Mouse (Mus musculus): Measurements from ENCODE around the gene Clec2l. TPM values are rescaled to one million over a fixed set of nuclear protein-coding genes. Genes with fewer than 3 reads are reported as not detected.

Gene Clec2l
- total and polyA plus RNA-seq, 2 experiments = not detected

DNA sequence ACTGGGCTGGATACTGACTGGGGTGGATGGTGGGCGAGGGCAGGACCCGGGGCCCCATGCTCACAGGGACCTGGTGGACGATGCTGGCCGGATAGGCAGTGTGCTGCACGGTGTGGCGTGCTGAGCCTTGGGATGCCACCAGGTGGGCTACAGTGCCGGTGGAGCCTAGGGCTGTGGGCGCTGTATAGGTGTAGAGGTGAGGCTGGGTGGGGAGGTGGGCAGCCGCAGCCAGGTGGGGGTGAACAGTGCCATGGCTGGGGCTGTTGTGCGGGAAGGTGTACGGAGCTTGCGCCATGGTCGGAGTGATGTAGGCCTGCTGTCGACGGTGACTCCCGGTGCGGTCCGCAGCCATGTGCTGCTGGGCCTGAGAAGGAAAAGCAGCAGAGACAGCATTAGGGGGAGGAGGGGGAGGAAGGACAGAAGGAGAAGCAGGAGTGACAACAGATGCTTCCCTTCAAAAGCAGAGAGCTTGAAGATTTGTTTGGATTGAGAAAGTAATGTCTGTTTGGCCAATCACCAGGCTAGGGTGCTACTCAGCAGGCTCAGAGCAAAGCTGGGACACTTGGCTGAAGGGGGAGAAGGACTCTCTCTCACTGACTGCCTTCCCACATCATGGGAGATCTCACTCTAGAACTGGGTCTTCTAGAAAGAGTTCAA is 35.5 kb downstream of the Clec2l start:
- peaks cover 18% of the 10 kb centered on the region for H3K36me3 ChIP-seq (ENCODE audit: control insufficient read depth, insufficient read depth, low read length)
- 89% methylated on average over 18 of the region's 18 CpGs for WGBS
- no peak for TF ChIP-seq POLR2A (IDR thresholded peaks at IDR 0.05; ENCODE audit: extremely low read depth, insufficient read depth, low read length)
- no peak for TF ChIP-seq CTCF (IDR thresholded peaks at IDR 0.05; ENCODE audit: low read depth, low read length)
- H3K4me3 ChIP-seq (ENCODE audit: insufficient read depth, low read depth, low read length) = no peak overlapping the region
- H3K79me2 ChIP-seq (ENCODE audit: control insufficient read depth, insufficient read depth, low read length) = no peaks in the 10 kb centered on the region
- H3K27ac ChIP-seq (replicated peaks; ENCODE audit: insufficient read depth, low read depth, low read length) = no peak overlapping the region
- H3K27me3 ChIP-seq (ENCODE audit: control insufficient read depth, insufficient read depth, low read length) = no peaks in the 10 kb centered on the region
- H3K4me1 ChIP-seq (ENCODE audit: control insufficient read depth, insufficient read depth, low read length) = no peaks in the 10 kb centered on the region
- no peak for DNase-seq (ENCODE audit: extremely low read depth, low read depth, low spot score)
- no peak overlapping the region for H3K9ac ChIP-seq (ENCODE audit: low read depth, low read length)

GRCm38 (mm10) chr6:38701421-38701820 is 38.6 kb downstream of the Clec2l start:
- Histone ChIP-seq H3K27me3 (ENCODE audit: control insufficient read depth, insufficient read depth, low read length) (no peaks in the 10 kb centered on the region), H3K27ac (replicated peaks; ENCODE audit: insufficient read depth, low read depth, low read length) (no peak overlapping the region), H3K9ac (ENCODE audit: low read depth, low read length) (no peak overlapping the region), H3K79me2 (ENCODE audit: control insufficient read depth, insufficient read depth, low read length) (no peaks in the 10 kb centered on the region), H3K36me3 (ENCODE audit: control insufficient read depth, insufficient read depth, low read length) (peaks cover 13% of the 10 kb centered on the region), H3K4me1 (ENCODE audit: control insufficient read depth, insufficient read depth, low read length) (no peaks in the 10 kb centered on the region), H3K4me3 (ENCODE audit: insufficient read depth, low read depth, low read length) (no peak overlapping the region)
- DNase-seq (ENCODE audit: extremely low read depth, low read depth, low spot score) = no peak
- TF ChIP-seq CTCF (IDR thresholded peaks at IDR 0.05; ENCODE audit: low read depth, low read length) = no peak
- TF ChIP-seq POLR2A (IDR thresholded peaks at IDR 0.05; ENCODE audit: extremely low read depth, insufficient read depth, low read length) = no peak
- WGBS = 91% methylated on average over 2 of the region's 2 CpGs

- no peak for DNase-seq (ENCODE audit: extremely low read depth, low read depth, low spot score)
- peaks cover 14% of the 10 kb centered on the region for H3K36me3 ChIP-seq (ENCODE audit: control insufficient read depth, insufficient read depth, low read length)
Measured at GRCm38 (mm10) chr6:38702810-38703399, 40.0 kb downstream of the Clec2l start.

DNA sequence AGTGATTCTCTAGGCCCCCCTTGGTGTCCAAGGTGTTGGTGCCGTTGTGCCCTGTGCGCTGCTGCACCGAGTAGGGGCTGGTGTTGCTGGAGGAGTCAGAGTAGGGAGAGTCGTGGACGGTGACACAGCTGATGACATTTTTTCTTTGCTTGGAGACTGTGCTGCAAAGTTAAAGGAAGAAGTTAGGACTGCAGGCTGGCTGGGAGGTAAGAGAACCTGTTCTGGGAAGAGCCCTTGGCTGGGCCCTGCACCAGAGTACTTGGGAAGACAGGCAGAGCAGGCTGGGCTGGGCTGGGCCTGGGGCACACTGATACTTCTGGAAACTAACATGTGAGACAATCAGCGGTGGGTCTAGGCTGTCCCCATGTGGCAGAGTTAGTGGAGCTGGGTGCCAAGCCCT is 40.7 kb downstream of the Clec2l start:
- Histone ChIP-seq H3K36me3 (ENCODE audit: control insufficient read depth, insufficient read depth, low read length) (peaks cover 16% of the 10 kb centered on the region), H3K27ac (replicated peaks; ENCODE audit: insufficient read depth, low read depth, low read length) (no peak overlapping the region), H3K9ac (ENCODE audit: low read depth, low read length) (no peak overlapping the region), H3K79me2 (ENCODE audit: control insufficient read depth, insufficient read depth, low read length) (no peaks in the 10 kb centered on the region), H3K27me3 (ENCODE audit: control insufficient read depth, insufficient read depth, low read length) (no peaks in the 10 kb centered on the region), H3K4me3 (ENCODE audit: insufficient read depth, low read depth, low read length) (no peak overlapping the region), H3K4me1 (ENCODE audit: control insufficient read depth, insufficient read depth, low read length) (no peaks in the 10 kb centered on the region)
- no peak for DNase-seq (ENCODE audit: extremely low read depth, low read depth, low spot score)
- TF ChIP-seq CTCF (IDR thresholded peaks at IDR 0.05; ENCODE audit: low read depth, low read length) (no peak), POLR2A (IDR thresholded peaks at IDR 0.05; ENCODE audit: extremely low read depth, insufficient read depth, low read length) (no peak)
- 97% methylated on average over 6 of the region's 6 CpGs for WGBS

More at GRCm38 (mm10) chr6:38702810-38703399, 40.0 kb downstream of the Clec2l start:
- Histone ChIP-seq H3K4me1 (ENCODE audit: control insufficient read depth, insufficient read depth, low read length) (no peaks in the 10 kb centered on the region), H3K27ac (replicated peaks; ENCODE audit: insufficient read depth, low read depth, low read length) (no peak overlapping the region), H3K27me3 (ENCODE audit: control insufficient read depth, insufficient read depth, low read length) (no peaks in the 10 kb centered on the region), H3K9ac (ENCODE audit: low read depth, low read length) (no peak overlapping the region), H3K79me2 (ENCODE audit: control insufficient read depth, insufficient read depth, low read length) (no peaks in the 10 kb centered on the region), H3K4me3 (ENCODE audit: insufficient read depth, low read depth, low read length) (no peak overlapping the region)
- WGBS = 46% methylated on average over 6 of the region's 6 CpGs
- TF ChIP-seq CTCF (IDR thresholded peaks at IDR 0.05; ENCODE audit: low read depth, low read length) = no peak
- TF ChIP-seq POLR2A (IDR thresholded peaks at IDR 0.05; ENCODE audit: extremely low read depth, insufficient read depth, low read length) = no peak

DNA sequence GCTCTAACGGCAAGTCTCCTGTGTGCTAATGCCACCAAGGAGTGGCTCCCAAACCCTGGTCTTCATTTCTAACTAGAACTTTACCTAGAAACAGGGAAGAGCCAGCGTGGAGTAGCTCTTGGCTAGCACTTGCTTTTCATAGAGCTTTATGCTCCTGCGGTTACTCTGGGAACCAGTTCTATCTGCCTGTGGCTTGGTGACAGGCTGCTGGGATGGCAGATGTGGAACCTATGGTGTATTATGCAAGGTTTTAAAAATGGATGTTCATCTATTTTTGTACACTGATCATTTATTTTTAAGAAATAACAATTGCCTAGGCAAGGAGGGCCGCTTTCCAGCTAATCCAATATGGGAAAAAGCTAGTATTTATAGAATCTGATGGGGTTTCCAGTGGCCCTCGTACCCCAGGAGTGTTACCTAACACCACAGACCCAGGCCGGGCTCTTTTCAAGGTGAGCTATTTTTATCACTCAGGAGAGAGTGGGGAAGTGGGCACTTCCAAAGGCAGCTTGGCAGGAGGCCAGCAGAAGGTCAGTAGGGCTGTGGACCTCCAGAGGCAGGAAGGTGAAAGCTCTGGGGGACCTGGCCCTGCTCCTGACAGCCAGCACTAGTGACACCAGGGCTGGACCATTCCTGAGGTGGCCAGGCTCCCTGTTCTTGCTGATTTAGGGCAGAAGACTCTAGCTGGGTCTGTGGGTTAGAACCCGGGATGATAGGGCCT is 41.6 kb downstream of the Clec2l start:
- Histone ChIP-seq H3K27me3 (ENCODE audit: control insufficient read depth, insufficient read depth, low read length) (no peaks in the 10 kb centered on the region), H3K4me3 (ENCODE audit: insufficient read depth, low read depth, low read length) (no peak overlapping the region), H3K4me1 (ENCODE audit: control insufficient read depth, insufficient read depth, low read length) (no peaks in the 10 kb centered on the region), H3K36me3 (ENCODE audit: control insufficient read depth, insufficient read depth, low read length) (peaks cover 15% of the 10 kb centered on the region), H3K9ac (ENCODE audit: low read depth, low read length) (no peak overlapping the region), H3K27ac (replicated peaks; ENCODE audit: insufficient read depth, low read depth, low read length) (no peak overlapping the region), H3K79me2 (ENCODE audit: control insufficient read depth, insufficient read depth, low read length) (no peaks in the 10 kb centered on the region)
- 81% methylated on average over 7 of the region's 7 CpGs for WGBS
- no peak for DNase-seq (ENCODE audit: extremely low read depth, low read depth, low spot score)
- TF ChIP-seq CTCF (IDR thresholded peaks at IDR 0.05; ENCODE audit: low read depth, low read length) (no peak), POLR2A (IDR thresholded peaks at IDR 0.05; ENCODE audit: extremely low read depth, insufficient read depth, low read length) (no peak)

Data from liver, adult 2 months (tissue).